Mouse (Mus musculus) liver, embryonic 16.5 days (tissue): Measurements from ENCODE around the gene Adck1. TPM values are rescaled to one million over a fixed set of nuclear protein-coding genes. Genes with fewer than 3 reads are reported as not detected.
"Not testable (repeated sequence)": the region's sequence is repeated elsewhere in the genome, so short reads cannot be mapped to it uniquely, and the experiment has no call there.

Experiments
- ATAC-seq: fragments of 200-750 bp; cut with Nextera tagmentation; 2 replicates; pipeline ENCODE4 v1.8.0; 2017; ENCODE audit warnings: low read depth, mild to moderate bottlenecking, moderate number of reproducible peaks, moderate library complexity
- H3K27ac ChIP-seq: fragments of 300-500 bp; sonication (generic); 2 replicates; pipeline ENCODE4 v1.5.1; 2014; ENCODE audit warnings: mild to moderate bottlenecking, low read length
- H3K27me3 ChIP-seq: fragments of 300-500 bp; sonication (generic); 2 replicates; pipeline ENCODE4 v1.6.1; 2014; ENCODE audit warnings: low read depth, low read length, mixed read lengths; ENCODE audit not compliant: control insufficient read depth, insufficient read depth
- H3K36me3 ChIP-seq: fragments of 300-500 bp; sonication (generic); 2 replicates; pipeline ENCODE4 v1.6.1; 2014; ENCODE audit warnings: mild to moderate bottlenecking; ENCODE audit not compliant: control insufficient read depth, insufficient read depth
- H3K4me1 ChIP-seq: fragments of 300-500 bp; sonication (generic); 2 replicates; pipeline ENCODE4 v1.6.1; 2014; ENCODE audit warnings: low read depth, low read length, mixed read lengths; ENCODE audit not compliant: control insufficient read depth
- H3K4me2 ChIP-seq: fragments of 300-500 bp; sonication (generic); 2 replicates; pipeline ENCODE4 v1.6.1; 2014; ENCODE audit warnings: low read depth, low read length, mixed read lengths
- H3K4me3 ChIP-seq: fragments of 300-500 bp; sonication (generic); 2 replicates; pipeline ENCODE4 v1.5.1; 2014; ENCODE audit warnings: low read depth, mild to moderate bottlenecking, low read length
- H3K9ac ChIP-seq: fragments of 300-500 bp; sonication (generic); 2 replicates; pipeline ENCODE4 v1.6.1; 2014; ENCODE audit warnings: low read depth, low read length
- H3K9me3 ChIP-seq: fragments of 300-500 bp; sonication (generic); replicated peaks from 2 replicates; pipeline ENCODE4 v1.6.1; 2016; ENCODE audit warnings: low read length; ENCODE audit not compliant: control insufficient read depth
- WGBS: fragments of 180-500 bp; shearing (Covaris S2); extraction: QIAGEN DNeasy Blood & Tissue Kit; methylation state at CpG from one replicate; pipeline ENCODE4 v1.1.7; 2014; ENCODE audit not compliant: insufficient replicate concordance; 5-methylcytosine and 5-hydroxymethylcytosine counted together
- polyA plus RNA-seq: library from polyadenylated mRNA; unstranded; fragments of >200 nt; fragmentation: Nextera tagmentation; extraction: Ambion mirVana; gene quantifications from 2 replicates; pipeline ENCODE4 v1.2.1, GENCODE M21; 2015

Adck1 gene
- polyA plus RNA-seq, 1 experiment from 2014 or later, result 5.7 TPM

- not testable (repeated sequence) for H3K4me3 ChIP-seq, H3K27ac ChIP-seq, H3K4me2 ChIP-seq, H3K9ac ChIP-seq, H3K36me3 ChIP-seq, H3K9me3 ChIP-seq, H3K27me3 ChIP-seq, H3K4me1 ChIP-seq
- ATAC-seq, result peak; percentile 62
- 30% methylated on average over 4 of the region's 4 CpGs for WGBS
These were observed 9.3 kb downstream of the Adck1 start for GRCm38 (mm10) chr12:88369690-88370089.

GRCm38 (mm10) chr12:88370321-88370720, 10.0 kb downstream of the Adck1 start:
- not testable (repeated sequence) for ATAC-seq, H3K9me3 ChIP-seq
- 13% methylated on average over 1 of the region's 1 CpGs for WGBS

GRCm38 (mm10) chr12:88372018-88372417, 11.7 kb downstream of the Adck1 start:
- H3K4me2 ChIP-seq, result no peak overlapping the region
- WGBS, result 67% methylated on average over 5 of the region's 5 CpGs
- no peaks in the 10 kb centered on the region for H3K36me3 ChIP-seq
- ATAC-seq, result no peak
- no peaks in the 10 kb centered on the region for H3K4me1 ChIP-seq
- H3K9ac ChIP-seq, result no peak overlapping the region
- H3K9me3 ChIP-seq, result no peaks in the 10 kb centered on the region
- no peak overlapping the region for H3K4me3 ChIP-seq
- H3K27me3 ChIP-seq, result no peaks in the 10 kb centered on the region
- H3K27ac ChIP-seq, result no peak overlapping the region

More at GRCm38 (mm10) chr12:88370321-88370720, 10.0 kb downstream of the Adck1 start:
- H3K27me3 ChIP-seq, H3K9ac ChIP-seq, H3K4me2 ChIP-seq, H3K36me3 ChIP-seq, H3K4me3 ChIP-seq, H3K4me1 ChIP-seq, H3K27ac ChIP-seq: not testable (repeated sequence)

- no peak overlapping the region for H3K4me3 ChIP-seq
- H3K9ac ChIP-seq, result no peak overlapping the region
- 37% methylated on average over 10 of the region's 10 CpGs for WGBS
These were observed 16.5 kb downstream of the Adck1 start for GRCm38 (mm10) chr12:88376820-88377219.

GRCm38 (mm10) chr12:88378256-88378655, 17.9 kb downstream of the Adck1 start:
- no peaks in the 10 kb centered on the region; the same call in 1 of the 2 replicates for H3K36me3 ChIP-seq
- WGBS, result 80% methylated on average over 2 of the region's 2 CpGs
- H3K4me3 ChIP-seq, result no peak overlapping the region
- no peaks in the 10 kb centered on the region for H3K4me1 ChIP-seq
- no peak overlapping the region for H3K27ac ChIP-seq
- no peak overlapping the region for H3K9ac ChIP-seq
- H3K9me3 ChIP-seq, result no peaks in the 10 kb centered on the region
- no peak for ATAC-seq
- H3K4me2 ChIP-seq, result no peak overlapping the region
- H3K27me3 ChIP-seq, result no peaks in the 10 kb centered on the region

More at GRCm38 (mm10) chr12:88376820-88377219, 16.5 kb downstream of the Adck1 start:
- Histone ChIP-seq H3K36me3 (no peaks in the 10 kb centered on the region; the same call in 1 of the 2 replicates), H3K4me1 (no peaks in the 10 kb centered on the region), H3K27me3 (no peaks in the 10 kb centered on the region), H3K9me3 (no peaks in the 10 kb centered on the region), H3K27ac (no peak overlapping the region), H3K4me2 (no peak overlapping the region)
- ATAC-seq, result no peak

- Histone ChIP-seq H3K36me3 (no peaks in the 10 kb centered on the region), H3K4me3 (no peak overlapping the region), H3K4me2 (no peak overlapping the region), H3K4me1 (no peaks in the 10 kb centered on the region), H3K27ac (no peak overlapping the region), H3K9me3 (no peaks in the 10 kb centered on the region), H3K9ac (no peak overlapping the region), H3K27me3 (no peaks in the 10 kb centered on the region)
- no peak for ATAC-seq
- WGBS, result 68% methylated on average over 6 of the region's 6 CpGs
These were observed 28.5 kb downstream of the Adck1 start for GRCm38 (mm10) chr12:88388832-88389231.

GRCm38 (mm10) chr12:88398658-88399057, 38.3 kb downstream of the Adck1 start:
- no peaks in the 10 kb centered on the region for H3K36me3 ChIP-seq
- no peak for ATAC-seq
- no peak overlapping the region for H3K9ac ChIP-seq
- H3K4me1 ChIP-seq, result no peaks in the 10 kb centered on the region
- H3K4me2 ChIP-seq, result no peak overlapping the region
- 42% methylated on average over 1 of the region's 1 CpGs for WGBS
- no peaks in the 10 kb centered on the region for H3K9me3 ChIP-seq
- no peak overlapping the region for H3K4me3 ChIP-seq
- no peak overlapping the region for H3K27ac ChIP-seq
- H3K27me3 ChIP-seq, result no peaks in the 10 kb centered on the region

GRCm38 (mm10) chr12:88403541-88403940, 43.2 kb downstream of the Adck1 start:
- H3K9me3 ChIP-seq, result no peaks in the 10 kb centered on the region
- no peaks in the 10 kb centered on the region for H3K36me3 ChIP-seq
- no peak overlapping the region for H3K9ac ChIP-seq
- no peak overlapping the region for H3K27ac ChIP-seq
- H3K4me2 ChIP-seq, result no peak overlapping the region
- no peaks in the 10 kb centered on the region for H3K4me1 ChIP-seq
- 66% methylated on average over 5 of the region's 5 CpGs for WGBS
- no peak overlapping the region for H3K4me3 ChIP-seq
- no peaks in the 10 kb centered on the region for H3K27me3 ChIP-seq
- no peak for ATAC-seq

GRCm38 (mm10) chr12:88405113-88405512, 44.8 kb downstream of the Adck1 start:
- WGBS, result 19% methylated on average over 2 of the region's 2 CpGs
- Histone ChIP-seq H3K27ac (no peak overlapping the region), H3K4me1 (no peaks in the 10 kb centered on the region), H3K27me3 (no peaks in the 10 kb centered on the region), H3K9ac (no peak overlapping the region), H3K4me3 (no peak overlapping the region), H3K4me2 (no peak overlapping the region), H3K36me3 (no peaks in the 10 kb centered on the region), H3K9me3 (no peaks in the 10 kb centered on the region)
- ATAC-seq, result no peak
